Mouse (Mus musculus) fibroblast of lung, adult 2 months (primary cell): ENCODE measurements at regions not wholly inside any gene's neighbourhood (a gene's known extent, or its start where the extent isn't known, plus 50 kb on each side); places are given as distances from the start of the nearest gene placed in this dataset.
"Not testable (repeated sequence)": the region's sequence is repeated elsewhere in the genome, so short reads cannot be mapped to it uniquely, and the experiment has no call there.

Source experiments
- DNase-seq: peaks from one replicate; pipeline ENCODE4 v3.0.0-alpha.2; 2011; ENCODE audit warnings: low read depth

DNA sequence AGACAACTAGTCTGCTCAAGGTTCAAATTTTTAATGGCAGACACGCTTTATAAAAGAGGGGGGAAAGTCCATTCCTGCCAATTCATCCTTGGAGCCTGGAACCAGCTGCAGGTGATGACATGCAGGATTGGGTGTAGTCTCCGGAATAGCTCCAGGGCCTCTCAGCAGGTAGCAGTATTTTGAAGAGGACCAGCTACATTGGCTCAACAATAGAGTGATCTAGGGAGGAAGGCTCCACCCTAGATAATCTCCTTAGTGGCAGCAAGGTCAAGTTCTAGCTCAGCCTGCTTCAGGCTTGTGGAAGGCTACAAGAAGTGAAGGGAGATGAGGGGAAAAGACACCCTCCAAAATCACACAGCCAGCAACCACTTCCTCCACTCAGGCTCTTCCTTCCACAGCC lies 1405.1 kb downstream of the 4930444P10Rik start:
- not testable (repeated sequence) for DNase-seq

DNA sequence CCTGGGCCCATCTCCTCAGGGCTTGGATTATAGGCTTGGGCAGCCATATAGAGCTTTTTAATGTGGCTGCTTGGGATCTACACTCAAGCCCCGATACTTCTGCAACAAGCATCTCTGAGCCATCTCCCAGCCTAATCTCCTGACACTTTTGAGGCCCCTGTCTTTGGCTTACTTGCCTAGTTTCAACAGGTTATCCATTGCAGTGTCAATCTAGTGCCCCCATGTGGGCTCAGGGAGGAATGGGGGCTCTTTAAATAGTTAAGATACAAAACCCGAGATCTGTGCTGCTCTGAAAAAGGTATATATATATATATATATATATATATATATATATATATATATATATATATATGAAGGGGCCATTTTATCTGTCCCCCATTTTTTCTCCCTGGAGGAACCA lies 1407.0 kb downstream of the 4930444P10Rik start:
- DNase-seq, result no peak

DNA sequence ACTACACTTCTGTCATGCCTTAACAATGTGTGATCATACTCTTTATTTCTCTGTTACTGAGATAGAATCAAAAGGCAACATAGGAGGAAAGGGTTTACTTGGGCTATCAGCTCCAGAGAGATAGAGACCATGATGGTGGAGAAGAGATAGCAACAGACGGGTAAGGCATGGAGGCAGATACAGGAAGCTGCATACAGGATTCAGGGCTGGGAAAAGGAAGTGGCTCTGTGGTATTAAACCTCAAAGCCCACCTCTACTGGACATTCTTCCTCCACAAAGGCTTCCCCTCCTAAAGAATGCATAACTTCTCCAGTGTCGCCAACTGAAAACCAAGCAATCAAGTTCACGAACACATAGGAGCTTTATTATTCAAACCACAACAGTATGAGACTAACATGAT lies 1412.7 kb downstream of the 4930444P10Rik start:
- no peak for DNase-seq

DNA sequence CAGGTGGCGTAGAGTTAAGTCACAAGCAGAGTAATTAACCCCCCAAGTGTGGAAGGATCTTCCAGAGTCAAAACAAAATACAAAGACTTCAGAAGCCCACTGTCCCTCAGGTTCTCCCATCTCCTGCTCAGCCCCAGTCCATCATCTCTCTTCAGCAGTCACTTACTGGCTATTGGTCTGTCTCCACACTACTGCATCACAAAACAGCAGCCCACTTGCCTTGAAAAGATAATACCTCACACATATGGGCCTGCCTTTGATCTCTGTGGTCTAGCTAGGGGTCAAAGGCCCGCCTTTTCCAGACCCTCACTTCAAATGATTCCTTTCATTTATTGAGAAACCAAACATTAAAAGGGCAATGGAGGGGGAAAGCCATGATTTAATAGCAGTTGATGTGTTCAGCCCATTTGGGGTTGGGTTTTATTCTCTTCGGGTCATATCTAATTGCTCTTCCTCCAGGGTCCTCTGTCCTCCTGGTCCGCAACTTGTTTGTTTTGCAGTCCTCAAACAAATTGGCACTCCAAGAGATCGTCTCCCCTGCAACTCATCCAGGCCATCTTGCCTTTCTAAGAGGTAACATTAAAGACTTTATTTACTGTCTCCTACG lies 1420.6 kb downstream of the 4930444P10Rik start:
- DNase-seq, result no peak

DNA sequence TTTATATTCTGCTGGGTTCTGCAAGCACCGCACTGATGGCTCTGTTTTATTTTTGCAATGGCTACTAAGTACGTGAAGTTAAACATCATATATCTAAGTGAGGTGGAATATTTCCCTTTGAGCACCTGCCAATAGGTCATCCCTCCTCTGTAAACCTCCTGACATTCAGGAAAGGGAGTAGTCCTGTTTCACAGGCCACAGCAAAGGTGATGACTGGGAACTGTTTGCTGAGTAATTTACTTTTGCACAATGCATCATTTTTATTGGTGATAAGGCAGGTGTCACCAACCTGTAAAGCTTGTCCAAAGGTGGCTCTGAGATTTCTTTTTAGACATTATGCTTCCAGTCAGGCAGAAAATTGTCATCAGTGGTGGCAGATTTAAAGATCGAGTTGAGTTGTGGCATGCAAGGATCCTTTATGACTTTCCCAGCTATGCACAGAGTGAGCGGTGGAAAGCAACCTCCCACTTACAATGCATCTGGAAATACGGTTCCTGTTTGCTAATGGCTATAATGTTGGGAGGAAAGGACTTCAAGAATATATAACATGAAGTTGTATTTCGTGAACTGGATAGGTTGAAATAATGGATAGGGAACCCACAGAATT lies 1430.3 kb downstream of the 4930444P10Rik start:
- no peak for DNase-seq

DNA sequence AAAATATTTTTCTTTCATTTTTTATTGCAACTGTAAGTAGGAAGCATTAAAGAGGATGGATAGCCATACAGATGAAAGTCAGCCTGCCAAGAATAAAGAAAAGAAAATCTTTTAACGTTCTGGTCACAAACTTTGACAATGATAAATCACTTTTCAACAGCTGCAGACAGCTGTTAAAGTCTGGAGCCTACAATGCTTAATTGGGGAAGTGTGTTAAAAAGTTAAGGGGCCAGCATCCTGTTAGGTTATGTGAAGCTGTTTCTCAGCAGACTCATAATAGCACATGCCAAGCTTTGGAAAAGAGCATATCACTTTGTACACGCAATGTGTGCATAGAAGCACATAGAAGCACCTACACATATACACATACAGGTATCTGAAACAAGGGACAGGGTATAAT lies 1431.3 kb downstream of the 4930444P10Rik start:
- no peak for DNase-seq

DNA sequence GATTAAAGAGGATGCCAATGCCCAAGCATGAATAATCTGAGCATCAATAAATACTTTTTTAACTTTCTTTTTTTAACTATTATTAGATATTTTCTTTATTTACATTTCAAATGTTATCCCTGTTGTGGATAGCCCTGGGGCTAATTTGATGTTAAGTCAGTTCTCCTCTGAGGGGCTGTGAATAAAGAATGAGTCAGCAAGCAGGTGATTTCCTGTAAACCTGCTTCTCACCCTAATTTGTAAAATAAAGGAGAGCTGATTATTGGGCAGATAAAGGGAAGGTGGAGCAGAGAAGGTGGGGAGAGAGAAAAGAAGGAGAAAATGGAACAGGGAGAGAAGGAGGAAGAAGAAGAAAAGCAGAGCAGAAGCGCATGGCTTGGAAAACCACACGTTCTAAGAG lies 1442.8 kb downstream of the 4930444P10Rik start:
- DNase-seq, result no peak

DNA sequence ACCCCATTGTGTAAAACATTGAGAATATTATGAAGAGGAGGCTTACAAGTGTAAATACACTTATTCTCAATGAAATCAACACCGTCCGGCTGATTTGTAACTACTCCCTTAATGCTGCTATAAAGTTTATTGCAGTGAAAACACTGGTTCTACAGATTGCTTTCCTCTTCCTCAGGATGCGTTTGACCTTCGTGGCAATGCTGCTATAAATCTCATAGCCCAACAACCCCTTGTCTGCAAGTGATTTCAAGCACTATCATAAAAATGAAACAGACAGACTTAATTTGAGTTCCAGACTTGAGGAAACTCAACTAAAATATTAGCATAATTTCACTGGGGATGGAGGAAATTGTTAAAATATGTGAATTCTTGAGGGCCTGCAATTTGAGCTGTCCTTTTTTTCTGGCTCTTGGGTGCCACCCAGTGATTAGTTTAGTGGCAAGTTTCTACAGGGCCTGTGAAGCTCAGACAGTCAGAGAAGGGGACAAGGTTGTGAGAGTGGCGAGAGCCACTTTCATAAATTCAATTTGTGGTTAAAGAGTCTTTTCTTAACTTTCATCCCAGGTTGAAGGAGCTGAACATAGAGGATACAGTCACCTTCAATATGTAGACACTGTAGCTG lies 1457.4 kb downstream of the 4930444P10Rik start:
- DNase-seq, result no peak

DNA sequence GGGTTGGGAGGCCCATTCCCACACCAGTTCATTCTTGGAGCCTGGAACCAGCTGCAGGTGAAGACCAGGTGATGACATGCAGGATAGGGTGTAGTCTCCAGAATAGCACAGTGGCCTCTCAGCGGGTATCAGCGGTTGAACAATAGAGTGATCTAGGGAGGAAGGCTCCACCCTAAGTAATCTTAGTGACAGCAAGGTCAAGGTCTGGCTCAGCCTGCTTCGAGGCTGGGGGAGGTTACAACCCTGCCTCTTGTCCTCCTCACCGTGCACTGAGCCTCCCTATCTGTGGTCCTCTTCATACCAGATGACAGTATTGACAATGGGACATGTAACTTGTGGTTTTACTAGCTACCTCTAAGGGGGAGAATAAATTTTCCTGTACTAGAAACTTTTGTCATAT lies 1461.1 kb downstream of the 4930444P10Rik start:
- DNase-seq, result no peak

DNA sequence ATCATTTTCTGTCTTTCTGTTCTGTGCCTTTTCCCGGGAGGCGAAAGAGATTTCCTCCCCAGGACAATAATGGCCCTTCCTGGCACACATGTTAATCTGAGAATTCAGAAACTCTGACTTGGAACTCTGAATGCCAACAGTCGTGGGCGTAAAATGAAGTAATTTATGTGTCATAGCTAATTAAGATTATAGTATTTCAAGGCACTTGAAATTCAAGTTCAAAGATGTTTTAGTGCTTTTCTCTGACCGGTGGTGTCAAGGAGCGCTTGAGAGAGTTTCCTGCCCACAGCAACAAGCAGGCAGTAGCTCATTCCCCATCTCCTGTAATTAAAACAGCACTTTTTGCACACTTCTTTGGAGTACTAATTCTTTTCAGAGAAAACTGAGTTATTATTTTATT lies 1465.9 kb downstream of the 4930444P10Rik start:
- no peak for DNase-seq

DNA sequence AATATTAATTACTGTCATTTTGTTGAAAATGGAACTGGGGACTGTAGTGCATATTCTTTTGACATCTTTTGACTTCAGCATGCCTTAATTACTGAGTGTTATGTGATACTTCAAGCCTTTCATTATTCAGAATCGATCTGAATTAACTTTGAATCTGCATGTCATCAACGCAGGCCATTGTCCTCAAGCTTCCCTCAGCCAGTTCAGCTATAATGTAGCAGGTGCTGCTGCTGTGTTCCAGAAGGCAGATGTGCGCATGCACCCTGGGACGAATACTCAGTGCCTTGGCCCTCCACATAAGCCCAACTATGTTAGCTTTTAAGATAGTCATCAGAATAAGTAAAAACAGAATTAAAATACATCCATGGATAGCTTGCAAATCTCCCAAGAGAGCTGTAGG lies 1466.4 kb downstream of the 4930444P10Rik start:
- no peak for DNase-seq

DNA sequence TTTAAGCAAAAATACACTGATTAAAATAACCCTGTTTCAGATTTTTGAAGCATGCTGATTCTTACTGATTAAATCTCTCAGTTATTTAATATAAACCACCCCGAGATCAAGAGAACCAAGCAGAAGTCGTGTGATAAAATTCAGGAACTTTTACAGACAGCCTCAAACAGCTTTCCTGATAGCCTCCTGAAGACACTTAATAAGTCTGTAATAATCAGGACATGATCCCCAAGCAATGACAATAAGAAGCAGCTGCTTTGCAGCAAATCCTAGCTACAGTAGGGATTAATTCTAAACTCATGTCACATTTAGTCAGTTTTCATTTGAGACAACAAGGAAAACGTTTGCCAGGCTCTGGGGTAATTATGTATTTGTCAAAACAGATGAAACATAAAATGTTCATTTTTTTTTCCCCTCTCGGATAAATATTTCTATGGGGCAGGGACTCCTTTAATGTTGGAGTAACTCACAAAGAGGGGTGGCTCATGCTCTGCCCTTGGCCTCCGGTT lies 1472.1 kb downstream of the 4930444P10Rik start:
- no peak for DNase-seq

DNA sequence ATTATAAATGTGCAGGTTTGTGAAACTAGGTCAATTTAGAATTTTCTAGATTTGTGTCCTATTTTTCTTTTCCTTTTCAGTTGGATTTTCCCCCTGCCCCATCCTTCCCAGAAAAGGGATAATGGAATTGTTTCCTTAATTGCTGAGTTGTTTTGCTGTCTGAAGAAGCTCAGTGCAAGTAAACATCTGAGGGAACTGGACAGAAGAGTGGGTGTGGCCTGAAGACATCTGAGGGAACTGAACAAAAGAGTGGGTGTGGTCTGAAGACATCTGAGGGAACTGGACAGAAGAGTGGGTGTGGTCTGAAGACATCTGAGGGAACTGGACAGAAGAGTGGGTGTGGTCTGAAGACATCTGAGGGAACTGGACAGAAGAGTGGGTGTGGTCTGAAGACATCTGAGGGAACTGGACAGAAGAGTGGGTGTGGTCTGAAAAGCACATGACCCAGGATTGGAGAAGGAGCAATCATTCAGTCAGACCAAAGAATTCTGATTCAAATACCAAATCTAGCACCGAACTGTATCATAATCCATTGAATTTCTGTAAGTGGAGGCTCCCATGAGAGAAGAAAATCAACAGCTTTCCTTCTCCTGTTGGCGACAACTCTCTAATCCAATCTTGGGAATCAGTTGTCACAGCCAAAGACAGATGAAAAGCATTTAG lies 1479.8 kb downstream of the 4930444P10Rik start:
- no peak for DNase-seq

DNA sequence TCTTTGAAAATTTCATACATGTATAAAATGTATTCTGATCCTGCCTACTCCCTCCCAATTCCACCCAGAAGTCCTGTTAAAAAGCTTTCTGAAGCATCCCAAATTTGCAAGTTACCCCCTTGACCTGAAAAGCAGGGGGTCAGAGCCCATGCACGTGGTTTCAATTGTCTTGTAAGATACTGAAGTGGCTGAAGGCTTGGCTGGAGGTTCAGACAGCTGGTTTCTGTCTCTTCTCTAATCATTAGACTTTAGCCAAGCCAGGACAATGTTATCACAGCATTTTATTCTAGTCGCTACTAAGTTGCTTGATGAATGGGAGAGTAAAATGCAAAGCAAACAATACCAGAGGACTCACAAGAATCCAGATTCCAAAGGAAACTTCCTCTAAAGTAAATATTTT lies 1484.1 kb downstream of the 4930444P10Rik start:
- DNase-seq, result no peak

DNA sequence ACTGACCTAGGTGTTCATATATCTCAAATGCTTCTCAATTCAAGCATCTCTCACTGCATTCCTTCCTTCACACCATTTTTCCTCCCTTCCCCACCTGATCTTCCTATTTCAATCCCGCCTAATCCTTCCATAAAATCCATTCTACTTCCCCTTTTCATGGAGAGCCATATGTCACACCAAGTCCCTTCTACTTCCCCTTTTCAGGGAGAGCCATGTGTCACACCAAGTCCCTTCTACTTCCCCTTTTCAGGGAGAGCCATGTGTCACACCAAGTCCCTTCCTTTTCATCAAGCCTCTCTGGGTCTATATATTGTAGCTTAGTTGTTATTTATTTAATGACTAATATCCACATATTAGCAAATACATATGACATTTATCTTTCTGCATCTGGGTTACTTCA lies 1497.2 kb downstream of the 4930444P10Rik start:
- DNase-seq, result no peak

DNA sequence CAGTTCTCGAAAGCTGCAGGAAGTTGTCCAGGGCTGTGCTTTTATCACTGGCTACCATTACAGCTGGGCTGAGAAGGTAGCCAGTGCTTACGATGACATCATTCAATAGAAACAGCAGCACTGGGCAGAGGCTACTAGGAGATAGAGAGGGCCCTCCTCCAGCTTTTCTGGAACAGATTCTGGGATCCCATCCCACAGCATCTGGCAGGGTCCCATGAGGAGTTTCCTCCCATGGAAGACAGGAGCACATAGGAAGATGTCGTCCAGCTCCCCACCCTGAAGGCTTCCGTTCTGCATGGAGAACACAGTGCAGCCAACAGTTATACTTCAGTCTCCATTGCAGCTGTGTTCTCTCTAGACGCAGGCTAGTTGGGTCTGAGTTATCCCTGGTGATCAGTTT lies 1503.2 kb downstream of the 4930444P10Rik start:
- no peak for DNase-seq

DNA sequence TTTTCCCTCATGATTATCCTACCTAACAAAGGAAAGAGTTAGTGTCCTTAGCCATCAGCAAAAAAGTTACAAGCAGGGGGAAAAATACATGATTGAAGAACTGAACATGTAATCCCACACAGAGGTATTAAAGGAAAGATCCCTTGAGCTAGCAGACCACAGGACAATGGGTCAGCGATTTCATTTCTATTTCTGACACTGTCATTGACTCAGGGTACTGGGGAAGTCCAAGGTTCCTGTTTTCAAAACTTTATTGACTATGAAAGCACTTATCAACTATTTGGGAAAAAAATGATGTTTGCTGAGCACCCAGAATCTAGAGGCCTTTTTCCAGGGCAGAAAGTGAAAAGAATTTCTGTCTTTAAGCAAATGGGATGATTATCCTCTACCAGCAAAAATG lies 1513.7 kb downstream of the 4930444P10Rik start:
- no peak for DNase-seq

DNA sequence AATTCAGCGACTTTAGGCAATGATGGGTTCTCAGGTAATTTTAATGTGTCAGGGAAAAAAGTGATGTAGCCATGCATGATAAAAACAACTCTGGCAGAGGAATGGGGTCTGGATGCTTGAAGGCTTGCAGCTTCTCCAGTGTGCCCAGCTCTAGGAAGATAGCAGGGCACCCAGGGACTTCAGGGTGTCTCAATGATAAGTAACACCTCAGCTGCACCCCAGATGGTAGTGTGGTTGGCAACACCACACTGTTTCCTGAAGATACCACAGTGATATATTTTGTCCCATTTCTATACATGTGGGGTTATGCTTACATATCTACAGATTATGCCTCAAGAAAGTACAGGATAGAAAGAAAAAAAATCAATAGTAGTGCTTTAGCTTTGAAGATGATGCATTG lies 1516.9 kb downstream of the 4930444P10Rik start:
- no peak for DNase-seq

DNA sequence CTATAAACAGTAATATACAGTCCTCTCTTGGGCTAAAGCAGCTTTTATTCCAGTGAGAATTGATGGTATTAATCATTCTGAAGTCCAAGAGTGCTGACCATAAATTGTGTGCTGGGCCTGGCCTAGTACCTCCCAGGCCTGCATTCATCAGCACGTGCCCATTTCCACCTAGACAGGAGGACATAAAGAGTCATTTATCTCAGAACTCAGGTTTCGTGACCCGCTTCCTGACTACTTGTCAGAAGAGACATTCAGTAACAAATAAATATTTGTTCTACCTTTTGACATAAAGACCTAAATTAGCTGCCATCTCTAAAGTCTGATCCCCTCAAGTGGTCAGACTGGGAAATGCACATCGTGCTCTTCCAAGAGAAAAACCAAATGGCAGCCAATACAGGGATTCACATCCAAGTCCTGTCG lies 1522.6 kb downstream of the 4930444P10Rik start:
- DNase-seq, result peak; percentile 25

DNA sequence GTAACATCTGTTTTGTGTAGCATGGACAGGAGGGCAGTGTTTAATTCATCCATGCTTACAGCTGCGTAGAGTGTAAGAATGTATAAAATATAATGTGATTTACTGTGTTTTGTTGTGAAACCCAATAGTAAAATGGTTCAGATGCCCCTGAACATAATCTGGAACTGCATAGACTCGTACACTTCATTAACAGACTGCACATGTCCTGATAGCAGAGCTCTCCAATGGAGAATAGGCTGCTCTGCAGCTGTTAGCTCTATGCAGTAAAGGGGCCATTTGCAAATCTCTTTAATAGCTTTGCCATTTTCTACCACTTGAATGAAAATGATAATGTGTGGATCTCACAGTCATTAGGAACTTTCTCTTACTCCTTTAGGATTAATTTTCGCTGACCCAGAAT lies 1523.0 kb downstream of the 4930444P10Rik start:
- DNase-seq, result no peak

DNA sequence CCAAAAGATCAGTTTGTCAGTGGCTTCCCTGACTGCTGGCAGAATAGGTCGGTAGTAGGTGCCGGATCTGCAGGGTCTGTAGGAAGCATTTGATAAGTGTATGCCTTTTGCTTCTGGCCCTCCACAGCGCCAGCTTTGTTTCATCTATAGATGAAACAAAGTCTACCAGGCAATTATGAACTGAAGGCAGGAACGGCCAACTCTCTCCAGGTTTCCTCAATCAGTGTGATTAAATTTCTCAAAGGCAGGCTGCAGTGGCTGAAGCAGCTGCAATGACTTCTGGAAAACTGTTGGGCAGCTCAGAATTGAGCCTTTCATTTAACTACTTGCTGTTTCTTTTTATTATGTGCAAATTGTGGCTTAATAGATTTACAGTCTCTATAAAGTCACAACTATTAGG lies 1526.1 kb downstream of the 4930444P10Rik start:
- no peak for DNase-seq

DNA sequence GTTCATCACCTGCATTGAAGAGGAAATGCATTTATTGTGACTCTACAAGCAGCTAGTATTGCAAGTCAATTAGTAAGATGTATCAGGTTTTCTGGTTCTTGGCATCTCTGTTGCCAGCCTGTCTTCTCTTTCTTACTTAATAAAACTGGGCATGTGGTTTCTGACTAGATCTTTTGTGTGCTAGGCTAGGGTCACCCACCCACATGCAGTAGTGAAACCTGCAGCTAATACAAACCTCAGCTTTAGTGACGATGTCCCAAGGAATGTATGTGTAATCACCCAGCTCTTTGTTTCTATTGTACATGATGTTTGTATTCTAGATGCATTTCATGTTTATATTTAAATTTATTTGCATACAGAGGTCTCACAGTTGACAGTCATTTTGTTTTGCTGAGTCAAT lies 1526.7 kb downstream of the 4930444P10Rik start:
- DNase-seq, result no peak
